Mouse (Mus musculus): ENCODE data around the gene Fam155a.

Fam155a gene

DNA sequence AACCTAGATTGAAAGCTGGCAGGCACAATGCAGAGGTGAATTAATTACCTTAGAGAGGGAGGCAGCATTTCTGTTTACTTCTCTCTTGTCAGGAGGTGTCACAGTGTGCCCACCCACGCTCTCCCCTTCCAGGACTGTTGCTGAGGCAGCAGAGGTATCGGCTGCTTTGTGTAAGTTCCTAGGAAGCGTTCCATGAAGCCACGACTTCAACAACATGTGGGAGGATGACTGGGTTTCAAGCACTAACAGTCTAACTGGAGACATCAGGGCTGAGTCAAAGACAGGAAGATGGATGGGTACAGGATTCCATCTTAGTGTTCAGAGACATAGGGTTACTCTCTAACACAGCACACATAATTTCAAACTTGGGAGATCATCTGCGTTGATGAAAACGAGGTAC lies 189.1 kb downstream of the Fam155a start:
- Histone ChIP-seq H3K36me3 (ENCODE audit: control insufficient read depth, insufficient read depth, low read length, poor library complexity, severe bottlenecking) (no peaks in the 10 kb centered on the region), H3K27me3 (ENCODE audit: control insufficient read depth, insufficient read depth, low read length, poor library complexity, severe bottlenecking) (no peaks in the 10 kb centered on the region)
- DNase-seq (ENCODE audit: low read depth, low spot score) = no peak

DNA sequence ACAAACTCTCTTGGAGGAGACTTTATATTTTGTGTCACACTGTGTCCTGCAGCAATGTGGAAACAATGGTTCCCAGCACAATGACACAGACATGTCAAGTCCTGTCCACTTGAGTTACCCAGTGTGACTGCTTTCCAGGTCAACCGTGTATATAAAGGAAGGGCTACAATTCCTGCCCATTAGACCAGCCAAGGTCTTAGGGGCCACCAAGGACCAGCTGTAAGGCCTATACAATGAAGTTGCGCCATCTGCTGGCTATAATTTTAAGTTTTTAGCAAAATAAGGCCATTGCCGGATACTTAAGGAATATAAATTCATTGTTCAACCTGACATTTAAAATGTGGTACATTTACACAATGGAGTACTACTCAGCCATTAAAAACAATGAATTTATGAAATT lies 190.8 kb downstream of the Fam155a start:
- Histone ChIP-seq H3K27me3 (ENCODE audit: control insufficient read depth, insufficient read depth, low read length, poor library complexity, severe bottlenecking) (no peaks in the 10 kb centered on the region), H3K36me3 (ENCODE audit: control insufficient read depth, insufficient read depth, low read length, poor library complexity, severe bottlenecking) (no peaks in the 10 kb centered on the region)
- DNase-seq (ENCODE audit: low read depth, low spot score) = no peak

DNA sequence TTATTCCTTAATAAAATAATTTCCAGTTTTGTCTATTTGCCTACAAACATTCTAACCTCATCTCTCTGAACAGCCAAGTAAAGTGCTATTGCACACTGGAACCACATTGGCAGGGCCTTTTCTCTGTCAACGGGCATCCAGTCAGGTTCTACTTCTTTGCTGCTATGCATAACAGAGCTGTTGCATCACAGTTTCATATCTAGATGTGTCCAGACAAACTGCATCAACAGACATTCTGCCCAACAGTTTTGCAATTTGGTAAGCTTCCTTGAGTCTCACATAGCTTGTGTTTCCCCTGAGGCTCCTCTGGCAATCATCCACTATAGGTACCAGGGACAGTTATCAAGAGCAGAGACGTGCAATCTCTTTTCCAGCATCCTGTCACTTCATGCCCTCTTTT lies 199.0 kb downstream of the Fam155a start:
- H3K36me3 ChIP-seq (ENCODE audit: control insufficient read depth, insufficient read depth, low read length, poor library complexity, severe bottlenecking) = no peaks in the 10 kb centered on the region
- no peaks in the 10 kb centered on the region for H3K27me3 ChIP-seq (ENCODE audit: control insufficient read depth, insufficient read depth, low read length, poor library complexity, severe bottlenecking)
- DNase-seq (ENCODE audit: low read depth, low spot score) = no peak

DNA sequence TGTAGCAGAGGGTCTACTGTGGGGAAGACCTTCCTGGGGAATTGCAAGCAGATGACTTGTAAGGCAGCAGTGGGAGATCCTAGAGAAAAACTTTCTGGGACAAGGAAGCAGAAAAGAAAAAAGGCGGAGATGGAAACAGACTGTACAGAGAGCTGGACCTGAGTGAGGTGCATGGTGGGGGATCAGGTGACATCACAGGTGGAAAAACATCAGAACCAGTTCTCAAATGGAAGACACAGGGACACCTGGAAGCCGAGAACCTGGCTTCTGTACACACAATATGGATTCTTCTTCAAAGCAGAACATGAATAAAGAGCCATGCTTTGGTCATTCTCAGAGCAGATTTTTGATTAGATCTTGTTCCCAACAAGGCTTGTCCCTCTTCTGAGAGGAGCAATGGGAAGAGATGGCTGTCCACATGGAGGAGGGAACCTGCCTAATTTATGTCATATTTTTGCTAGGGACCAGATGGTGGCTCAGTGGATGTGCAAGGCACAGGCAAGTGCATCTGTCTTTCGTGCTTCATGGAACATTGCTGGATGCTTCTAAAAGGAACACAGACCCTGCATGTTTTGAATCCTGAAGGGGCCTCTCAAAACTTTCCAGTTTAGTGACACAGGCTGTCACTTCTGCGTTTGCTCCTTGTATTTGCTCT lies 201.3 kb downstream of the Fam155a start:
- Histone ChIP-seq H3K36me3 (ENCODE audit: control insufficient read depth, insufficient read depth, low read length, poor library complexity, severe bottlenecking) (no peaks in the 10 kb centered on the region), H3K27me3 (ENCODE audit: control insufficient read depth, insufficient read depth, low read length, poor library complexity, severe bottlenecking) (no peaks in the 10 kb centered on the region)
- DNase-seq (ENCODE audit: low read depth, low spot score) = no peak

DNA sequence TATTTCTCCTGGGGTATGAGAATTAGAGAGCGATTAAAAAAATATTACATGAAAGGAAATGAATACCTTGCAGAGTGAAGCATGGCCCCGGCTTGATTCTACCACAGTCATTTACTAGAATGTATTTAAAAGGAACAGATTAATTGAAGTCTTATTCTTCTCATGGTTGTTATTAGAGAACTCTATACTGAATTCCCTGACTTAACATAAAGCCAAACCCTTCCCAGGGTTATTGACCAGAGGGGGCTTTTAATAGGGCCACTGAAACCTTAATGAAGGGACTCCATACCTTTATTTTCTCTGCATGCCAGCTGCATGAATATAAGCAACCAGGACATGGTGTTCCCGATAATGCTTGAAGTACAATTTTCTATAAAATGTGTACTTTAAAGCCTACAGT lies 221.8 kb downstream of the Fam155a start:
- no peak for DNase-seq (ENCODE audit: low read depth, low spot score)
- Histone ChIP-seq H3K27me3 (ENCODE audit: control insufficient read depth, insufficient read depth, low read length, poor library complexity, severe bottlenecking) (no peaks in the 10 kb centered on the region), H3K36me3 (ENCODE audit: control insufficient read depth, insufficient read depth, low read length, poor library complexity, severe bottlenecking) (no peaks in the 10 kb centered on the region)

DNA sequence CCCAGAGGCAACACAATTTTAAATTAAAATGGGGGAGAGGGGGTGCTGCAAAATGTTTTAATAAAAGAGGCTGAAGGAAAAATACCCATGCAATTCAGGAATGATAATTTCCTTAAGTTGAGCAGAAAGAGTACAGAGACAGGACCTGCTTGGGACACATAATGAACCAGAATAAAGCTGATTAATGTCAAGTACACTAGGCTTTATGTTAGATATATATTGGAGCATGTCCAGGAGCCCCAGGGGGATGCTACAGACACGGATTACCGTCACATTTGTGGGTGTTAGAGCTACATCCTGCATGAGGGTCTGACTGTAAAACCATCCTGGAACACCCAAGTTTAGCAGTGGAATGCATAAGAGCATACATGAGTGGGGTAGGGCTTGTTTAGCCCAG lies 223.4 kb downstream of the Fam155a start:
- no peaks in the 10 kb centered on the region for H3K36me3 ChIP-seq (ENCODE audit: control insufficient read depth, insufficient read depth, low read length, poor library complexity, severe bottlenecking)
- DNase-seq (ENCODE audit: low read depth, low spot score) = no peak
- no peaks in the 10 kb centered on the region for H3K27me3 ChIP-seq (ENCODE audit: control insufficient read depth, insufficient read depth, low read length, poor library complexity, severe bottlenecking)

DNA sequence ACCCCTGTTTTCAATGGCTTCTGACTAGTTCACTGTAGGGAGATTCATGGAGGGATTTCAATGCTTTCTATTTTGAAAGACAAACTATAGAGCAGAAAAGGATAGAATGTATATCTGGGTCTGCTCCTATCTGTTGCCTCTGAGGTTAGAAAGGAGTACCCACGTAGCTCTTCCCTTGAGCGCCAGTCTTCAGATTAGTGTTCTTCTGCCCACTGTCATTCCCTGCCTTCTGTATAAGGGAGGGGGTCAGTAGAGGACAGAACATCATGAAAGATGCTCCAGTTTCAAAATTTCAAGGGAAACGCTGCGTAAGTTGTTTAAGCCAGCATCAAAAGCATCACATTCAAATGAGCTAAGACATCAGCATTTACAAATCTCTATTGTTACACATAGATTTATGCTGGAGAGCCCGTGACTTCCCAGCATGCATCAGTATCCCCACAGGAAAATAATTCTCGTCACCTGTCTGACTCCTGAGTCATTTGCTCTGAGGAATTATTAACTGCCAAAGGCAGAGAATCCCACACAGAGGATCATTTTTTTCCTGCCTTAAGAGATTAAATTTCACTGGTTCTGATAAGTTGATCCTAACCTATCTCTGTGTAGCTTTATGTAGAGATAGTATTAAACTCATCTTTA lies 223.9 kb downstream of the Fam155a start:
- no peaks in the 10 kb centered on the region for H3K36me3 ChIP-seq (ENCODE audit: control insufficient read depth, insufficient read depth, low read length, poor library complexity, severe bottlenecking)
- no peak for DNase-seq (ENCODE audit: low read depth, low spot score)
- no peaks in the 10 kb centered on the region for H3K27me3 ChIP-seq (ENCODE audit: control insufficient read depth, insufficient read depth, low read length, poor library complexity, severe bottlenecking)

DNA sequence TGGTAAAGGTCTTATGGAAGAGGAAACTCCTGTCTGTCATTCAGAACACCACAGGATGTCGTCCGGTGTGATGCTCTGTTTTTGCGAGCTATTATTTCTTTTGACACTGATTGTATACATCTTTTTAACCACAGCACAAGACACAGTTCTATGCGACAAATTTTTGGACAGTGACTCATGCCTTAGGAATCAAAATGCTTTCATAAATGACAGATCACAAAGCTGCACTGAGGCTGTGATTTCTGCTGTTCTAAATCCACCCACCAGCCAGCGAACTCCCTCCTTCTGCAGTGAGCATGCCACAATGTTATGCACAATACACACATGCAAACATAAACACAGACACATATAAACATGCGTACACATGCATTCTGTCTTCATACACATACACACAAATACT lies 224.5 kb downstream of the Fam155a start:
- Histone ChIP-seq H3K36me3 (ENCODE audit: control insufficient read depth, insufficient read depth, low read length, poor library complexity, severe bottlenecking) (no peaks in the 10 kb centered on the region), H3K27me3 (ENCODE audit: control insufficient read depth, insufficient read depth, low read length, poor library complexity, severe bottlenecking) (no peaks in the 10 kb centered on the region)
- DNase-seq (ENCODE audit: low read depth, low spot score) = no peak

DNA sequence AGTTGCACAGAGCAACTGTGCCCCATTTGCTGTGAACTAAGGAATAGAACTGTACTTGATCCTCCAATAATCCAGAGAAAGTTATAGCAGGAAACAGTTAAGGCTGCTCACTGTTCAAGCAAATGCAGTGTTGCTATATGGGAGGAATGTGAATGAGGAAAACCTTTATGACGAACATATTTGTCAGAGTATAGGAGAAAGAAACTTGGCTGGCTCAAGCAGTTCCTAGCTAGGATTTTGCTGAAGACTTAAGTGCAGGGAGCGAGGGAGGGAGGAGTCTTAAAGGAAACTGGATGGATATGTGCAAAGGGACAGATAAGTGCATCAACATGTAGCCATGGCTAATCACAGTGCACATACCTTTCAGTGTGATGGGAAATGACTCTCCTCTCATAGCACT lies 225.3 kb downstream of the Fam155a start:
- H3K27me3 ChIP-seq (ENCODE audit: control insufficient read depth, insufficient read depth, low read length, poor library complexity, severe bottlenecking) = no peaks in the 10 kb centered on the region
- DNase-seq (ENCODE audit: low read depth, low spot score) = no peak

DNA sequence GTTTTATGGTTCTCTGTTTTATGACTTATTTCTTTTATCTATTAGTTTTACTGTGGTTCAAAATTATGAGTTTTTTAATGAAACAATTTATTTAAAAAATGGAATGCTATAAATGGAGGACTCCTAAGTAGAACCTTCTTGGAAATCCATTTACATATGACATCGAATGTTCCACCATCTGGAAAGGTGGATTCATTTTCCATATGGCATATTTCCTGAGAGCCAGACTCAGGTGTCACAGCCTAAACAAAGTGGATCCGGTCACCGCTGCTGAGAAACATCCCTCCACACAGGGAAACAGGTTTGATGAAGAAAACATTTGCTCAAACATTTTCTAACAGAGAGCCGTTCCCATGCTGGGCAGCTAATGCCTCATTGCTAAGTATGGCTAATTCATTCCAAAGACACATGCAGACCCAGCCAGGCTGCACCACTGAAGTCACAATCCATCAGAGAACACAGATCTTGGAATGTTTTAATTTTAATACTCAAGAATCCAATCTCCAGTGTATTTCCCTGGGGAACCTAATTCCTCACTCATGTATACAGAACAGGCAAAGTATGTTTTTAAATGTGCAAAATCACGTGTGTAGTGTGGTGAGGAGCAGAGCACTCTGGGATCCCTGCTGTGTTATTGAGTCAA lies 235.1 kb downstream of the Fam155a start:
- no peaks in the 10 kb centered on the region for H3K36me3 ChIP-seq (ENCODE audit: control insufficient read depth, insufficient read depth, low read length, poor library complexity, severe bottlenecking)
- no peak for DNase-seq (ENCODE audit: low read depth, low spot score)
- H3K27me3 ChIP-seq (ENCODE audit: control insufficient read depth, insufficient read depth, low read length, poor library complexity, severe bottlenecking) = no peaks in the 10 kb centered on the region

More for the DNA sequence above, 225.3 kb downstream of the Fam155a start:
- H3K36me3 ChIP-seq (ENCODE audit: control insufficient read depth, insufficient read depth, low read length, poor library complexity, severe bottlenecking) = no peaks in the 10 kb centered on the region

DNA sequence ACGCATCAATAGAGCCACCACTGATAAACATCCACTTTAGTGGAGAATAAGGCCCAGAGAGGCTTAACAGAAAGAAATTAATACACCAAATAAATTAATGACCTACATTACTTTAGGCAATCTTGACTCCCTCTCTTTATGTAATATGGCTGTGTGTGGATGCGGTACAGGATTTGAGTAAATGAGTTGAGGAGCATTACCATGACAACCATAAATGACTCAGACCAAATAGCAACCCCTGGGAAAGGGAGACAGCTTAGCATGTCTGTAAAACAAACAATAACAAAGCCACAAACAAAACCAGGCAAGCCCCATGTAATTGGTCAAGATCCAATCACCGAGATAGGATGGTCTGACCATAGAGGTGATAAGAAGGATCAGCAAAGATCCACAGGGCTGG lies 244.4 kb downstream of the Fam155a start:
- H3K27me3 ChIP-seq (ENCODE audit: control insufficient read depth, insufficient read depth, low read length, poor library complexity, severe bottlenecking) = no peaks in the 10 kb centered on the region
- DNase-seq (ENCODE audit: low read depth, low spot score) = no peak
- no peaks in the 10 kb centered on the region for H3K36me3 ChIP-seq (ENCODE audit: control insufficient read depth, insufficient read depth, low read length, poor library complexity, severe bottlenecking)

DNA sequence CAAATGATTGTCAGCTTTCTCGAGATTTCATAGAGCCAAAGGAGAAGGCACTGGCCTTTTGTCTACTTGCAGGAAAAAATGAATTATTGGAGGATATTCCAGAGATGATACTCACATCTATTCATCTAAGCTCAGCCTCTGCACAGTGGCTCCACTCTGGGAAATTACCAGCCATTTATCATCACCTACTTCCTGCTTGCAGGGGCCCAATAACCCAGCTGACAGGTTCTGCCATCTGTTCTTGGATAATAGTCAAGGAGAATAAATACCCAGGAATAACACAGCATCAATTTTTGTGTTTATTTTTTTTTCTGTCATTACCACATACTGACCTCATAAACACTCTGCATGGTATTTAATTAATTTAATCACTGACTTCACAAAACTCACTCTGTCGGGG lies 249.4 kb downstream of the Fam155a start:
- Histone ChIP-seq H3K27me3 (ENCODE audit: control insufficient read depth, insufficient read depth, low read length, poor library complexity, severe bottlenecking) (no peaks in the 10 kb centered on the region), H3K36me3 (ENCODE audit: control insufficient read depth, insufficient read depth, low read length, poor library complexity, severe bottlenecking) (no peaks in the 10 kb centered on the region)
- no peak for DNase-seq (ENCODE audit: low read depth, low spot score)

DNA sequence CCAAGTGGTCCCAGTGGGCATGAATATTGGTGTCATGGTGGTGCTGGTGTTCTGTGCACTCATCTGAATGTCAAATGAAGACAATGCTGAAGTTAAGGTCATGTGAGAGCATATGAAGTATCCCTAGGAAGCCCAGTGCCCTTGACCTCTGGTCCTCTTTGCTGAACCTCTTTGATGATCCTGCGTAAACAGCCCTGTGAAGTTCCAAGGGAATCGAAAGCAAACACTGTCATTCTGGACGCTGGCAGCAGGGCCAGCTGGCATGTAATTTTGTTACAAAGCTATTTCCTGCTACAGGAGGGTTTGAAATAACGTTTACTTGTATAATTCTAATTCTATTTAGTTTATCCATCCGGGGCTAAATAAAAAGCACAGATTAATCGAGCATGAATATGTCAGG lies 270.2 kb downstream of the Fam155a start:
- no peak for DNase-seq (ENCODE audit: low read depth, low spot score)
- H3K27me3 ChIP-seq (ENCODE audit: control insufficient read depth, insufficient read depth, low read length, poor library complexity, severe bottlenecking) = no peaks in the 10 kb centered on the region
- no peaks in the 10 kb centered on the region for H3K36me3 ChIP-seq (ENCODE audit: control insufficient read depth, insufficient read depth, low read length, poor library complexity, severe bottlenecking)

DNA sequence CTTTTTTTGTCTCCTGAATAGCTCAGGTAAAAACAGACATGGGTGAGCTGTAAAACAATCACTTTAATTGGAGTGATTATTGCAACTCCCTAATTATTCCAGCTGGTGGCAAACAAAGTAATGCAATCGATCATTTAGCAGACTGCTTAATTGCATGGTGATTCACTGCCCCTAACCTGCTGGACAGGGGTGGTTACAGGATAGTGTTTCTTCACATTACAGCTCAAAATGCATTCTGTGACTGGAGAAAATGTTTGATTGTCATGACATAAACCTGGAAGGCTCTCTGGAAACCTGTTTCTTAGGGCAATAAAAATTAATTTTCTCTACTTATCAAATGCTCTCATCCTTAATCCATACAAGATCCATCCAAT lies 276.7 kb downstream of the Fam155a start:
- no peak for DNase-seq (ENCODE audit: low read depth, low spot score)
- H3K27me3 ChIP-seq (ENCODE audit: control insufficient read depth, insufficient read depth, low read length, poor library complexity, severe bottlenecking) = no peaks in the 10 kb centered on the region
- H3K36me3 ChIP-seq (ENCODE audit: control insufficient read depth, insufficient read depth, low read length, poor library complexity, severe bottlenecking) = no peaks in the 10 kb centered on the region

DNA sequence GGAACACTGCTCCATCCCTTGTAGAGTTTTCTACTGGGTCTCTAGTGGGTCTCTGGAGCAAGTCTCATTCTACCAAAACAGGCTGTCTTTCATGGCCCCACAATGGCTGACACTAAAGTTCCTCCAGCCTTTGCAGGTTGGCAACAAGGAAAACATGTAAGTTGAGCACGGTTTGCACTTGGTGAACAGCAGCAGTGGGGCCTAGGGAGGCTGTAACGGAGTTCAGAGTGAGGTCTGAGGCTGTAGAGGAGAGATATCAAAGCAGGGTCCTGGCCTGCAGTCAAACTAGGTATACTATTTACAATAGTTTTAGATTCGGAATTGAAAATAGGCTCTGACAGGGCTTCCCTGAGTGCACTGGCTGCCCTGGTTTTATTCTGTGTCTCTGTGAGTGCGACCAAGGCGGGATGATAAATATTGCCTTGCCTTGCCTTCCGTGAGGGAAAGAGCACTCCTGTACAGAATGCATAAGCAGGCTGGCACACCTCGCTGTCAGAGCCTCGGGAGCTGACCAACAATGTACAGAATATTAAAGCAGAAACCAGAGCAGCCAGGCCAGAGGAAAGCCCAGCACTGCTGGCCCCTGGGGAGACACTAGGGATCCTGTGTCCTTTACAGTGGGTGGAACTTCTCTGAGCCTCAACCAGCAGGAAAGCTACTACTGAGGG lies 277.3 kb downstream of the Fam155a start:
- no peaks in the 10 kb centered on the region for H3K36me3 ChIP-seq (ENCODE audit: control insufficient read depth, insufficient read depth, low read length, poor library complexity, severe bottlenecking)
- DNase-seq (ENCODE audit: low read depth, low spot score) = no peak
- no peaks in the 10 kb centered on the region for H3K27me3 ChIP-seq (ENCODE audit: control insufficient read depth, insufficient read depth, low read length, poor library complexity, severe bottlenecking)

Data from splenic B cell, adult 2 months (primary cell).